Mouse (Mus musculus) gastrocnemius, adult 18-20 months (tissue): ENCODE measurements at regions not wholly inside any gene's neighbourhood (a gene's known extent, or its start where the extent isn't known, plus 50 kb on each side); places are given as distances from the start of the nearest gene placed in this dataset.

Experiments
- DNase-seq: peaks from one replicate; pipeline ENCODE4 v3.0.0; 2021; ENCODE audit warnings: low spot score

GRCm38 (mm10) chr17:89802148-89802547 lies 108.1 kb downstream of the Gm10184 start:
- no peak for DNase-seq

GRCm38 (mm10) chr17:89777570-89777969 lies 132.7 kb downstream of the Gm10184 start:
- no peak for DNase-seq

- peak; percentile 1 for DNase-seq
Measured at GRCm38 (mm10) chr17:89766229-89766875, 143.9 kb downstream of the Gm10184 start.

GRCm38 (mm10) chr17:89737418-89737817 lies 172.8 kb downstream of the Gm10184 start:
- DNase-seq = no peak

- DNase-seq = no peak
Measured at GRCm38 (mm10) chr17:89725534-89725933, 184.7 kb downstream of the Gm10184 start.

GRCm38 (mm10) chr17:89681798-89682197 lies 228.5 kb downstream of the Gm10184 start:
- DNase-seq = no peak

GRCm38 (mm10) chr17:89658326-89658725 lies 251.9 kb downstream of the Gm10184 start:
- DNase-seq = no peak

GRCm38 (mm10) chr17:89656211-89656610 lies 254.0 kb downstream of the Gm10184 start:
- DNase-seq = no peak

- DNase-seq = no peak
Measured at GRCm38 (mm10) chr17:89654089-89654813, 256.0 kb downstream of the Gm10184 start.

- DNase-seq = no peak
Measured at GRCm38 (mm10) chr17:89646000-89646399, 264.2 kb downstream of the Gm10184 start.
